Mouse (Mus musculus) R1 (cell line): ENCODE measurements at regions not wholly inside any gene's neighbourhood (a gene's known extent, or its start where the extent isn't known, plus 50 kb on each side); places are given as distances from the start of the nearest gene placed in this dataset.
A peak's percentile ranks its signal among the peaks of the same experiment; 100 is the strongest.

ENCODE experiments used
- DNase-seq: peaks from one replicate; pipeline ENCODE4 v3.0.0-alpha.2; 2018; ENCODE audit warnings: low read depth, low spot score

DNA sequence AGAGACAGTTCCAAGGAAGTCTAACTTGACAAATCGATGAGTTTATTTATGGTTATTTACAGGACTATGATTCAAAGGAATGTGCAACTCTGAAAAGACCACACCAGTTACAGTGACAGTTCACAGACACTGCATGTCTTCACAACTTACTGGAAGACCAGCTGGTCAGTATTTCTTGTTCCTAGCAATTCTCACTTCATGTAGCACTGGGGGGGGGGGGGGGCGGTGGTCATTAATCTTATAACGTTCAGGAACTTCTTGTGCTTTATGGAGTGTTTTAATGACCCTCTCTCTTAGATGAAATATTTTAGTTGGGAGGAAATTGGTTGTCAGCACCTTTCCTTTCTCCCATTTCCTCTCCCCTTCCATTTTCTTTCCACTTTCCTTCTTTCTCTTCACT lies 1752.1 kb upstream of the Cntnap5a start:
- DNase-seq = no peak

DNA sequence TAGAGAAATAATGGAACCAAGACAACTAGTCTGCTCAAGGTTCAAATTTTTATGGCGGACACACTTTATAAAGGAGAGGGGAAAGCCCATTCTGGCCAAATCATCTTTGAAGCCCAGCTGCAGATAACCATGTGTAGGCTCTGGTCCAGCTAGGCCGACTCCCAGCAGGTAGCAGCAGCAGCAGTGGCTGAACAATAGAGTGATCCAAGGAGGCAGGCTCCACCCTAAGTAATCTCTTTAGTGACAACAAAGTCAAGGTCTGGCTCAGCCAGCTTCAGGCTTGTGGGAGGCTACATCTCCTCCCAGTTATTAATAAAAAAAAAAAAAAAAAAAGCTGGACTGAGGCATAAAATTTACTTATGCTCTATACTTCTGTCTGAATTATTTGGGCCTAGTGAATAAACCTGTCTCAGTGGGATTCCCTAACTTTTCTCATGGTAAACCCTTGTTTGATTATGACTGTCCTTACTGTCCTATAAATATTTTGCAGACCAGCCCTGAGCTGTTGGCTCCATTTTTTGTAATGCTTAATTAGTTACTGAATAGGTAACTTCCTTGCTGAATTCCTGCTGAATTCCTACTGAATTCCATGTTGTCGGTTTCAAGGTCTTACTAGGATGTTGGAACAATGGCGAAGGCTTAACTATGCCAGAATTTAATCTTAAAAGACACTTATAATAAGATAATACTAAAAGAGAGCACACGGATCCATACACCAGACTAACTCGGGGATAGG lies 1726.4 kb upstream of the Cntnap5a start:
- DNase-seq = peak; percentile 87

GRCm38 (mm10) chr1:113959267-113959666 lies 1725.3 kb upstream of the Cntnap5a start:
- DNase-seq = peak; percentile 97

- DNase-seq = peak; percentile 83
These were observed 1720.6 kb upstream of the Cntnap5a start for GRCm38 (mm10) chr1:113963931-113964330.

DNA sequence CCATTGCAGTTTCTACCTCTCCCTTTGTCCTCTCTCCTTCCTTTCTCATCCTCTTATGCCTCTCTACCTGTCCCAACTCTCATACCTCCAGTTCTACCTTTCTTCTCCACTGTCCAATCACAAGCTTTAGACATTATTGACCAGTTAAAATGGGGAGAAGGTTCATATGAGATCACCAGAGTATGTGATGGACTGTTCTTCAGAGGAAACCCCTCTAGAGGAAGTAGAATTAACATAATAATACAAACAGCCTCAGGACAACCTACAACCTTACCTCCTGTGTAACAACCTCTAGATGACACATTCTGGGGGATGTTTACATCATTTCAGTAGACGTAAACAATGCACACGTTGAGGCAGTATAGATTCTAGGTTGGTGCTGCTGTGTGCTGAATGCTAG lies 1720.1 kb upstream of the Cntnap5a start:
- DNase-seq = peak; percentile 86

DNA sequence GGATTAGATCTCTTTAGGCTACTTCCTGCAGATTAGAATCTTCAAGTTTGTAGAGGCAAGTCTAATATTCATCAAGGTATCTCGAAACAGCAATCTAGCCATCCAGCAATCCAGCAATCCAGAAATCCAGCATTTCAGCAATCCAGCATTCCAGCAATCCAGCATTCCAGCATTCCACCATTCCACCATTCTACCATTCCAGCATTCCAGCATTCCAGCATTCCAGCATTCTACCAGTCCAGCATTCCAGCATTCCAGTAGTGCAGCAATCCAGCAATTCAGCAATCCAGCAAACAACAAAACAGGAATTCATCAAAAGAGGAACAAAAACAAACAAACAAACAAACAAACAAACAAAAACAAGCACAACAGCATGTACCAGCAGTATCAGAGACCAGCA lies 1713.9 kb upstream of the Cntnap5a start:
- DNase-seq = peak; percentile 89

DNA sequence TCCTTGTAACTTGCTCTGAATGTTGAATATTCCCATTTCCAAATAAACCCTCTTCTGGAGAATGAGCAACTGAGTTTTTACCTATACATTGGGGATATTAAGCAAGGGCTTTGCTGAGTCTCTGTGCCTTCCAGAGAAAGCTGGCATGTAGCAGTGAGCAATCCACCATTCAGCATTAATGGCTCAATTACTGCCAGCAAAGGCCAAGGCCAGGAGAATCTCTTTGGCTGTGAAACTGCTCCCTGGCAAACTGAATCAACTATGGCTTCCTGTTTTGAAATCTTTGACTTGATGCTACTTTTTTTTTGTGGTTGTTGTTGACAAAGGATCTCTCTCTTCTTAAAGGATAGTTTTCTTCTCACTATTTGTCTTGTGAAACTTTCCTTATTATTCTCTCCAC lies 1704.4 kb upstream of the Cntnap5a start:
- DNase-seq = no peak

DNA sequence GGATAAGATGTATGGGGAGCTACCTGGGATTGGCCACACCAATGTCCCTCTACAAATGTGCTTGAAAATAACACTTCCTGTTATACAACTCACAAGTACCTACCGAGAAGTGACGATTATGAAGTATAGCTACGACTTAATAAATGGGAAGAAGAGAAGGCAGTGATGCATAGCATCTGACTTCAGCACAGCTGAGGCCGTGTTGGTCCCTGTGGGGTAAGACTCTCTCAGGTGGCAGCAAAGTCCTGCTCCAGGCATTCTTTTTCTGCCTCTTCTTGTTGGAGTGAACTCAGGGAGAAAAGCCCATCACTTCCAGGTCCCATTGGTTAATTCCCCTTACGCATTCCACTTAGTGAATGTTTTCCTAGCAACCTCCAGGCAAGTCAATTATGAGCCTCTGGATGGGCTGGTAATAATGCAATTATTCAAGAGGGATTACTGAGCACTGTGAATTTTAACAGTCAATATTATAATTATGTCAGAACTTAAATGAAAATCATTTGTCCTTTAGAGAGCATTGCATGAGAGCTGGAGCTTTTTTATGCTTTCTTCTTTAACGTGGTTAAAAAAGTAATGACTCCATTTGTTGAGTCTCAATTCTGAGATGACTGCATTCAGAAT lies 1694.8 kb upstream of the Cntnap5a start:
- no peak for DNase-seq

DNA sequence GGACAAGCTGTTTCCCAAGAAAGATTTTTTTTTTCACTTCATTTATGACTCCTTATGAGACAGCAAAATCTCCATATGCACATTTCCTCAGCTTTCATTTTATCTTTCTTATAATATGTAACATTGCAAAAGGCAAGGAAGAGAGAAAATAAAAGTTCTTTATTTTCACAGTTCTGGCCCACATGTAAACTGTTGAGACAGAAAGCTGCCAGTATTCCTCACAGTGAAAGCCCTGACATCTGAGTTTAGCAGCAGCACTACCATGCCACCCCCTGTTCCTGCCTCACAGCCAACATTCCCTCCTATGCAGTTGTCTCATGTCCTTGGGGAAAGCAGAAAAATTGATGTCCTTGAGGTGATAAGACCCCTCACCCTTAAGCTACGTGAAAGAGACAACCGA lies 1692.1 kb upstream of the Cntnap5a start:
- no peak for DNase-seq

DNA sequence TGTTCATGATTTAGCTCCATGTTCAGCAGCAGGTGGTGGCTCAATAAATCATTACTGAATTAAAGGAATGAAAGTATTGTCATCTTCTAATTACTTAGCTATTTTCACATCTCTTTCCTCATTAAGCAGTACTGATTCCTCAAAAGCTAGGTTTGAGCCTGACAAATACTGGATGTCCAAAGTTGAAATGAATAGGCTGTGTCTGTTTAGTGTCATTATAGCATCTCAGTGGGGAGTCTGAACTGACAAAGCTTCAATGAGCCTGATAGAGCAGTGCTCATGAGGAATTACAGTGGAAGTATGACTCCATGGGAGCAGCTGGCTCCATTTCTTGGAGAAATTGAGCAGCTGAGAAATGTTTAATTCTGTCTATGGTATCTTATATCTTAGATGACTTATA lies 1646.7 kb upstream of the Cntnap5a start:
- peak; percentile 2 for DNase-seq

GRCm38 (mm10) chr1:114039383-114039782 lies 1645.2 kb upstream of the Cntnap5a start:
- no peak for DNase-seq

GRCm38 (mm10) chr1:114063097-114063496 lies 1621.5 kb upstream of the Cntnap5a start:
- no peak for DNase-seq

- no peak for DNase-seq
These were observed 1610.0 kb upstream of the Cntnap5a start for GRCm38 (mm10) chr1:114074506-114074905.
